Mouse (Mus musculus): ENCODE measurements around the gene Tmem35b. TPM values are rescaled to one million over a fixed set of nuclear protein-coding genes. Genes with fewer than 3 reads are reported as not detected.
A peak's percentile ranks its signal among the peaks of the same experiment; 100 is the strongest.
"Not testable (repeated sequence)": the region's sequence is repeated elsewhere in the genome, so short reads cannot be mapped to it uniquely, and the experiment has no call there.

Gene Tmem35b
- 15.5 and 17.5 TPM in 2 replicates for polyA plus RNA-seq (2016; fragmentation: Nextera tagmentation; extraction: Ambion mirVana)

DNA sequence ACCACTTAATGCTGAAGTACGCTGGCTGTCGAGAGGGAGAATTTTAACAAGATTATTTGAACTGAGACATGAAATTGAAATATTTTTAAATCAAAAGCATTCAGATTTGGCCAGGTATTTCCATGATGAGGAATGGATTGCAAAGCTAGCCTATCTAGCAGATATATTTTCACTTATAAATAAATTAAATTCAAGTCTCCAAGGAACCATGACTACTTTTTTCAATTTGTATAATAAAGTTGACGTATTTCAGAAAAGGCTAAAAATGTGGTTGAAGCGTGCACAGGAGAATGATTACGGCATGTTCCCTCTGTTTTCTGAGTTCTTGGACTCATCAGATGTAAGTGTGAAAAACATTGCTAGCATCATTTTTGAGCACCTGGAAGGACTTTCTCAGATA lies at the start of gene Tmem35b:
Gene Tmem35b (plus strand): TSS at position 301 of the 400 bp plus-strand sequence.
- Histone ChIP-seq H3K9ac (no peak within 1 kb of the TSS), H3K4me2 (no peak within 1 kb of the TSS), H3K4me1 (peaks cover 19% of the 10 kb centered on the region), H3K9me3 (no peaks in the 10 kb centered on the region), H3K4me3 (replicated peaks) (no peak within 1 kb of the TSS), H3K27ac (no peak within 1 kb of the TSS), H3K27me3 (no peaks in the 10 kb centered on the region), H3K36me3 (replicated peaks) (0 out of 2 replicates have a peak, but pooled peaks cover 4% of the 10 kb centered on the region)
- ATAC-seq (ENCODE audit: low FRiP score): no peak
- WGBS: 98% methylated on average over 5 of the region's 5 CpGs

GRCm38 (mm10) chr4:127074915-127075314 lies 48.6 kb upstream of the Tmem35b start:
- H3K9ac ChIP-seq: no peak overlapping the region
- H3K4me2 ChIP-seq: no peak overlapping the region
- peaks cover 9% of the 10 kb centered on the region for H3K4me1 ChIP-seq
- no peaks in the 10 kb centered on the region for H3K36me3 ChIP-seq (replicated peaks)
- no peak for ATAC-seq (ENCODE audit: low FRiP score)
- no peak overlapping the region for H3K27ac ChIP-seq
- H3K27me3 ChIP-seq: no peaks in the 10 kb centered on the region
- no peak overlapping the region for H3K4me3 ChIP-seq (replicated peaks)
- no peaks in the 10 kb centered on the region for H3K9me3 ChIP-seq
- 67% methylated on average over 1 of the region's 1 CpGs for whole genome bisulfite sequencing

- H3K9ac ChIP-seq: peak within 1 kb of the TSS; percentile 69
- H3K4me3 ChIP-seq (replicated peaks): peak within 1 kb of the TSS; percentile 60
- peak within 1 kb of the TSS; percentile 59 for H3K4me2 ChIP-seq
- H3K27me3 ChIP-seq: no peaks in the 10 kb centered on the region
- WGBS: under 1% methylated on average over 46 of the region's 46 CpGs
- peak within 1 kb of the TSS; percentile 87 for H3K27ac ChIP-seq
- peak; percentile 96 for ATAC-seq (ENCODE audit: low FRiP score)
- H3K36me3 ChIP-seq (replicated peaks): no peaks in the 10 kb centered on the region
- no peaks in the 10 kb centered on the region for H3K9me3 ChIP-seq
- H3K4me1 ChIP-seq: peaks cover 9% of the 10 kb centered on the region
These were observed 46.5 kb upstream of the Tmem35b start, which contains the start of gene Zmym6 for GRCm38 (mm10) chr4:127076875-127077548. Gene Zmym6 (plus strand): TSS chr4:127077383.

GRCm38 (mm10) chr4:127080806-127081205 lies 42.7 kb upstream of the Tmem35b start:
- Histone ChIP-seq H3K27me3 (no peaks in the 10 kb centered on the region), H3K4me2 (no peak overlapping the region), H3K4me1 (peaks cover 9% of the 10 kb centered on the region), H3K9ac (no peak overlapping the region), H3K4me3 (replicated peaks) (no peak overlapping the region), H3K36me3 (replicated peaks) (no peaks in the 10 kb centered on the region), H3K9me3 (no peaks in the 10 kb centered on the region), H3K27ac (no peak overlapping the region)
- WGBS: 70% methylated on average over 1 of the region's 1 CpGs
- no peak for ATAC-seq (ENCODE audit: low FRiP score)

DNA sequence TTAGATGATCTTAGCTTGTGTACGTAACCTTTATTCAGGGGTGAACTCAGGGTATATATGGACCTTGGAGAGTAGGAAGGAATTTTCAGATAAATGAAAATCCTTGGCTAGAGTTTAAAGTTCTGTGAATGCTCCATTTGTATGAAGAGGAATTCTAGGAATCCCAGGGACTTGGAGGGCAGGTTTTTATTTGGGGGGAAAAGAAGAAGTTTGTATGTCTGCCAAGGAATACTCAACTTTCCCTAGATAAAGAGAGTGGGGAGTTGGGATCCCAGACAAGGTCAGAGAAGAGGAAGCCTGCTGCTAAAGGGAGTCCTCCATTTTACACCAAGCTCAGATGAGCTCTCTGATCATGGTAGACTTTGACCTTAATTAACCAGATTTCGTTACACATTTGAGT lies 40.4 kb upstream of the Tmem35b start:
- no peak overlapping the region for H3K4me3 ChIP-seq (replicated peaks)
- 95% methylated on average over 2 of the region's 2 CpGs for whole genome bisulfite sequencing
- no peak overlapping the region for H3K27ac ChIP-seq

GRCm38 (mm10) chr4:127085761-127086160 lies 37.7 kb upstream of the Tmem35b start:
- Histone ChIP-seq H3K27me3 (no peaks in the 10 kb centered on the region), H3K36me3 (replicated peaks) (peaks cover 12% of the 10 kb centered on the region), H3K9ac (no peak overlapping the region), H3K4me2 (no peak overlapping the region), H3K27ac (no peak overlapping the region), H3K4me1 (no peaks in the 10 kb centered on the region), H3K4me3 (replicated peaks) (no peak overlapping the region), H3K9me3 (no peaks in the 10 kb centered on the region)
- ATAC-seq (ENCODE audit: low FRiP score): no peak
- 88% methylated on average over 1 of the region's 1 CpGs for WGBS

More for the DNA sequence above, 40.4 kb upstream of the Tmem35b start:
- Histone ChIP-seq H3K36me3 (replicated peaks) (no peaks in the 10 kb centered on the region), H3K4me1 (peaks cover 3% of the 10 kb centered on the region; the same call in 1 of the 2 replicates), H3K4me2 (no peak overlapping the region), H3K27me3 (no peaks in the 10 kb centered on the region), H3K9me3 (no peaks in the 10 kb centered on the region), H3K9ac (no peak overlapping the region)
- ATAC-seq (ENCODE audit: low FRiP score): no peak

DNA sequence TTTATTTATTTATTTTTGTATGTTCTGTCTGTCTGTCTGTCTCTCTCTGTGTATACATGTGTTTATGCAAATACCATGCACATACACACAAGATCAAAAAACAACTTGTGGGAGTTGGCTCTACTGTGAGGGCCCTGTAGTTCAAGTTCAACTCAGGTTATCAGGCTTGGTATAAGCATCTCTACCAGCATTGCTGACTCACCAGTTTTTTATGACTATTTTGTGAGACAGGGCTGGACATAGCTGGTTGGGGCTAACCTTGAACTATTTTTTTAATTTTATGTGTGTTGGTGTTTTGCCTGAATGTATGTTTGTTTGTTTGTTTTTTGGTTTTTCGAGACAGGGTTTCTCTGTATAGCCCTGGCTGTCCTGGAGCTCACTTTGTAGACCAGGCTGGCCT lies 32.3 kb upstream of the Tmem35b start:
- H3K9ac ChIP-seq: no peak overlapping the region
- no peak overlapping the region for H3K4me3 ChIP-seq (replicated peaks)
- no peak overlapping the region for H3K4me2 ChIP-seq
- WGBS: 100% methylated on average over 1 of the region's 1 CpGs
- no peak for ATAC-seq (ENCODE audit: low FRiP score)
- H3K4me1 ChIP-seq: no peaks in the 10 kb centered on the region
- H3K27ac ChIP-seq: no peak overlapping the region
- peaks cover 24% of the 10 kb centered on the region for H3K36me3 ChIP-seq (replicated peaks)
- H3K9me3 ChIP-seq: no peaks in the 10 kb centered on the region
- no peaks in the 10 kb centered on the region for H3K27me3 ChIP-seq

- Histone ChIP-seq H3K36me3 (replicated peaks) (peaks cover 16% of the 10 kb centered on the region), H3K27ac (no peak overlapping the region), H3K27me3 (no peaks in the 10 kb centered on the region), H3K4me2 (no peak overlapping the region), H3K9ac (no peak overlapping the region), H3K4me1 (no peaks in the 10 kb centered on the region), H3K4me3 (replicated peaks) (no peak overlapping the region), H3K9me3 (no peaks in the 10 kb centered on the region)
- no peak for ATAC-seq (ENCODE audit: low FRiP score)
- WGBS: 90% methylated on average over 4 of the region's 4 CpGs
These were observed 28.4 kb upstream of the Tmem35b start for GRCm38 (mm10) chr4:127095090-127095489.

DNA sequence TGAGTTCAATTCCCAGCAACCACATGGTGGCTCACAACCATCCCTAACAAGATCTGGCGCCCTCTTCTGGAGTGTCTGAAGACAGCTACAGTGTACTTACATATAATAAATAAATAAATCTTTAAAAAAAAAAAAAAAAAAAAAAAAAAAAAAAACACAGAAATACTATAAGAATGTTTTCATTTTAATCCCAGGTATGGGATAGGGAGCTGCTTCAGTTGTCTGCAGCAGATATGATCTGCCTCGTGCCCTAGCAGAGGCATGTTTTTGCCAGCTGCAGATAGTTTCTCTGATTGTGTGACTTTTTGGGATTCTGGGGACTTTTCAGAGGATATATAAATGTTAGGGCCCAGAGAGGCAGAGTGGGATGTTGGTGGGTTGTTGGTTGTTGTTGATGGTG lies 23.9 kb upstream of the Tmem35b start:
- H3K36me3 ChIP-seq (replicated peaks): peaks cover 22% of the 10 kb centered on the region
- ATAC-seq (ENCODE audit: low FRiP score); H3K4me1 ChIP-seq; H3K4me2 ChIP-seq; H3K27ac ChIP-seq; H3K9me3 ChIP-seq; H3K4me3 ChIP-seq (replicated peaks); H3K9ac ChIP-seq; H3K27me3 ChIP-seq: not testable (repeated sequence)
- 100% methylated on average over 1 of the region's 2 CpGs for WGBS

DNA sequence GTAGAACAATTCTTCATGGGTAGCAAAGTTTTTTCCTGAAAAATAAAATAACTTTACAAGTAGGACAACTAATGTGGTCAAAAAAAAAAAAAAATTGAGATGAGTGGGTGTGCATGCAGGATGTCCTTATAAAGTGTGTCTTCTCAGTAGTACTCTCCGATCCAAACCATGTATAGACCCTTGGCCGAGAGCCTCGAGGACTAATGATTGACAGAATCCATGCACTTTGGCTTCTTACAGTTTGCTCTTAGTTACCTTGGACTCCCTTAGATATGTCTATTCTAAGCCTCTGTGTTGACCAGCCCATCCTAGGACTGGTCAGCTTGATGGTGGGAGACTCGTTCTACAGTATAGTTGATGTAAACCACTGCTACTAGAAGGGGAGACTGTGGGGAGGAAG lies 15.9 kb upstream of the Tmem35b start:
- no peak overlapping the region for H3K9ac ChIP-seq
- no peaks in the 10 kb centered on the region for H3K9me3 ChIP-seq
- H3K27me3 ChIP-seq: no peaks in the 10 kb centered on the region
- peaks cover 29% of the 10 kb centered on the region for H3K36me3 ChIP-seq (replicated peaks)
- no peak for ATAC-seq (ENCODE audit: low FRiP score)
- H3K4me1 ChIP-seq: no peaks in the 10 kb centered on the region
- H3K4me3 ChIP-seq (replicated peaks): no peak overlapping the region
- H3K4me2 ChIP-seq: no peak overlapping the region
- 90% methylated on average over 4 of the region's 4 CpGs for WGBS
- no peak overlapping the region for H3K27ac ChIP-seq

DNA sequence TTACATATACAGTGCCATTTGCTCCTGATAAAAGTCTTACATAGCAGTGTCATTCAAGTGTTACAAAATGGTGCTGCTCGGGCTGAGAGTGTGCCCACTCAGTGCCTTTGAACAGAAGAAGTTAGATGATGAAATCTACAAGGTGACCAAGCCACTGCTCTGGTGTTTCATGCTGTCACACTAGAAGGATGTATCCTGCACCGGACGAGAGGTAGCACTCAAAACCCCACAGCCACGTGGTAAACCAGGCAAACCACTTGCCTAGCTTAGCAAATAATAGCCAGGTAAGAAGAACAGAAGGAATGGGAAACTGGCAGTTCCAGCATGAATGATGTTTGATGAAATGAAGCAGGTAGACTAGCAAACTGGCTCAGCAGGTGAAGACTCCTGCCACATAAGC lies 12.9 kb upstream of the Tmem35b start:
- H3K27ac ChIP-seq: no peak overlapping the region
- 76% methylated on average over 4 of the region's 4 CpGs for WGBS
- no peaks in the 10 kb centered on the region for H3K27me3 ChIP-seq
- peaks cover 23% of the 10 kb centered on the region for H3K36me3 ChIP-seq (replicated peaks)
- H3K4me2 ChIP-seq: no peak overlapping the region
- no peak overlapping the region for H3K9ac ChIP-seq
- H3K4me3 ChIP-seq (replicated peaks): no peak overlapping the region
- no peaks in the 10 kb centered on the region for H3K9me3 ChIP-seq
- no peaks in the 10 kb centered on the region for H3K4me1 ChIP-seq
- no peak for ATAC-seq (ENCODE audit: low FRiP score)

- 84% methylated on average over 1 of the region's 1 CpGs for WGBS
These were observed 840 bp downstream of the Tmem35b start for GRCm38 (mm10) chr4:127124331-127124730.

GRCm38 (mm10) chr4:127125834-127126463 lies 2.5 kb downstream of the Tmem35b start:
- Histone ChIP-seq H3K4me3 (replicated peaks) (peak overlapping the region; percentile 64), H3K36me3 (replicated peaks) (peaks cover 10% of the 10 kb centered on the region), H3K27ac (no peak overlapping the region), H3K27me3 (no peaks in the 10 kb centered on the region), H3K4me2 (peak overlapping the region; percentile 81), H3K9me3 (no peaks in the 10 kb centered on the region), H3K9ac (peak overlapping the region; percentile 72), H3K4me1 (peaks cover 19% of the 10 kb centered on the region)
- WGBS: 2% methylated on average over 35 of the region's 35 CpGs
- ATAC-seq (ENCODE audit: low FRiP score): peak; percentile 95

More at GRCm38 (mm10) chr4:127124331-127124730, 840 bp downstream of the Tmem35b start:
- Histone ChIP-seq H3K9ac (no peak overlapping the region), H3K4me2 (no peak overlapping the region), H3K4me3 (replicated peaks) (no peak overlapping the region), H3K9me3 (no peaks in the 10 kb centered on the region), H3K4me1 (peaks cover 19% of the 10 kb centered on the region), H3K27ac (no peak overlapping the region), H3K36me3 (replicated peaks) (peaks cover 10% of the 10 kb centered on the region), H3K27me3 (no peaks in the 10 kb centered on the region)
- no peak for ATAC-seq (ENCODE audit: low FRiP score)

Data from forebrain, embryonic 12.5 days (tissue).